Mouse (Mus musculus) testis, adult 2 months (tissue): ENCODE measurements around the gene Sorcs1.

Experiments
- CTCF ChIP-seq: fragments of 200-500 bp; IDR thresholded peaks from 2 replicates; pipeline ENCODE4 v1.5.1; 2012; ENCODE audit warnings: low read depth, mild to moderate bottlenecking, inconsistent platforms, low read length, moderate library complexity; ENCODE audit not compliant: control insufficient read depth, insufficient read depth, insufficient replicate concordance
- POLR2A ChIP-seq: fragments of 200-500 bp; IDR thresholded peaks from 2 replicates; pipeline ENCODE4 v1.6.1; 2012; ENCODE audit warnings: low read depth, mild to moderate bottlenecking, inconsistent platforms, low read length, moderate library complexity; ENCODE audit not compliant: control insufficient read depth

DNA sequence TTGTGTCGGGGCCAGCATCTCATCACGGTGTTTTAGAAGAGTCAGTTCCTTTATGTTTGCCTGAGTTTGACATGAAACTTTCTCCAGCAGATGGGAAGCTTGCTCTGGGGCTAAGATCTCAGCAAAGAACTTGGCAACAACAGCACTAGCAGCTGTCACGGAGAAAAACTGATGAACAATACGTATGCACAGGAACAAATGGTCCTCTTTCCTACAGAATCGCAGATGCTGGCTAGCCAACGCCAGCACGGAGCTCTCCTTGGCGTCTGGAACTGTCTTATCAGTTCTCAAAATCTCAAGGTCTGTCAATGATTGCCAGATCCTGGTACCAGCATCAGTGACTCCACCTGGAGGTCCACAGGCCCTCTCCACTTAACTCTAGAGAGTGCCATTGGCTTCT, 350.6 kb downstream of the Sorcs1 start:
- TF ChIP-seq CTCF, result no peak
- no peak for TF ChIP-seq POLR2A
